Mouse (Mus musculus) urinary bladder, adult 2 months (tissue): ENCODE data around the gene Prdm15. TPM values are rescaled to one million over a fixed set of nuclear protein-coding genes. Genes with fewer than 3 reads are reported as not detected.
A peak's percentile ranks its signal among the peaks of the same experiment; 100 is the strongest.

Experiments used
- DNase-seq: peaks from one replicate; pipeline ENCODE4 v3.0.0; 2022; ENCODE audit warnings: low spot score
- polyA plus RNA-seq: library from polyadenylated mRNA; depleted of rRNA; stranded (reverse); fragments of >200 nt; gene quantifications from 2 replicates; pipeline ENCODE4 v1.2.3, GENCODE M21; 2012; rRNA removed

Prdm15 gene
- polyA plus RNA-seq, result 7.2 and 7.3 TPM in 2 replicates

GRCm38 (mm10) chr16:97851741-97852319 lies at the start of gene Prdm15:
Gene Prdm15, minus strand, starts transcription at chr16:97851850.
- peak; percentile 93 for DNase-seq

- no peak for DNase-seq
Measured at GRCm38 (mm10) chr16:97897346-97898024, 45.8 kb upstream of the Prdm15 start.

DNA sequence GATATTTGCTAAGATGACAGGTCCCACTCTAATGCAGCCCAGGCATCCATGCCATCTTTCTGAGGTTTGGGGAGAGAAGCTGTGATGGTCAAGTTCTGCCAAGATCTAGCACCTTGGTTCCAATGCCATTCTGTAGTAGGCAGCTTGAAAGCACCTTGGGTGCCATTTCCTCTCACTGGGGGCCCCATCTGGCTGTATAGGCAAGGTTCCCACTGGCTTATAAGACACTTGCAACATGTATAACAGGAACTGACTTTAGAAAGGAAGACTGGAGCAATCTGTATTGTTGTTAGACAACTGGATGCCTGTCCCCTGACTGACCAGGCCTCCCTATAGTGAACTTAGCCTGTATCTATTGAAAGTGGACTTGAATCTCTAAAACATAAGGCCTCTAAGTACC lies 36.1 kb upstream of the Prdm15 start:
- no peak for DNase-seq

DNA sequence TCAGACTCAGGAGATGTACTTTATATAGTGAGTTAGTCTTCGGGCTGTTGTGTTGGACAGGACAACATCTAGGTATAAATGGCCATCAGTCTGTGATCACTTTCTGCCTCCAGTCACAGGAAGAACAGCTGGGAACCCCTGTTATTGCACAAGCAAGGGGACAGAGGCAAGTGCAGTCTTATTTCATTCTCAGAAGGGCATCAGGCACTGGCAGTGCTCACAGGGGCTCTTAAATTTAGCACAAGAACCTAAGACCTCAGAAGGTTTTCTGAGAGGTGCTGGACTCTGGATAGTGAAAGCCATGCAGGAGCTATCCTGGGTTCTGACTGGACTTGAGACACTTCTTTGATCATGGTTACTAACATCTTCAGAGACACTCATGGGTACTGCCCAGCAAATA lies 32.0 kb upstream of the Prdm15 start:
- DNase-seq, result no peak

GRCm38 (mm10) chr16:97882891-97883290 lies 31.2 kb upstream of the Prdm15 start:
- no peak for DNase-seq

GRCm38 (mm10) chr16:97879134-97879533 lies 27.5 kb upstream of the Prdm15 start:
- DNase-seq, result no peak

- DNase-seq, result no peak
Measured at GRCm38 (mm10) chr16:97877502-97877901, 25.9 kb upstream of the Prdm15 start.

- no peak for DNase-seq
Measured at GRCm38 (mm10) chr16:97875101-97875500, 23.5 kb upstream of the Prdm15 start.

GRCm38 (mm10) chr16:97874376-97874775 lies 22.7 kb upstream of the Prdm15 start:
- DNase-seq, result no peak

DNA sequence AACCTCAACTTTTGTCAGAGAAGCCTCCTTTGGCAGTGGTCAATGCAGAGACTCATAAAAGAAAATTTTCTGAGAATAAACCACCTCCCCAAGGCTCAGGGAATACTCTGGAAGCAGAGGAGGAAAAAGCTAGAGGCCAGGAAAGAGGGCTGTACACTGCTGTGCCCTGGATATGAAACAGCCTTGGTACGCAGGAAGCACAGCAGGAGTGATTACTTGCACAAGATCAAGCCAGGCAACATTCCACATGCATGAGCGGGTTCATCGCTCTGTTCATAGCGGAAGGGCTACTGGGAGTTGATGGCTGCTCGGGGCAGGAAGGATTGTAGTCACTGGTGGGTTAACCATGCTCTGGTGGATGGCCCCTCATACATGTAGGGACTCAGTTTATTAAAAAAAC lies 21.0 kb upstream of the Prdm15 start:
- DNase-seq, result no peak

GRCm38 (mm10) chr16:97869193-97870102 lies 17.8 kb upstream of the Prdm15 start:
- DNase-seq, result no peak

GRCm38 (mm10) chr16:97863932-97864467 lies 12.3 kb upstream of the Prdm15 start:
- DNase-seq, result no peak

DNA sequence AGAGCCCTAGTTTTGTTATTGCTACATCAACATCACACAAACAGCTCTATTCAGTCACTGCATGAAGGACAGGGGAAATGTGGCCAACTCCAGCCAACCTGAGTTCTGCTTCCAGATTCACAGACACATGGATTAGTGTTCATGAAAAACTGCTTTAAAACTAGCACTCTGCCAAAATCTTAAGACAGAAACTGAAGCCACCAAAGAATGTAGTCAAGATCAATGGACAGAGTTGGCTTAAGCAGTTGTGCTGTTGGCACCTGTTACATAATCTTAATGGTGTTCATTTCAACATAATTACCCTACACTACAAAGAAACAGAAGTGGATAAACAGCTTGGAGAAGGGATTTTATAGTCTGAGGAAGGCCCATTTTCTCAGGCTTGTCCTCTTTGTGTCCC lies 4.4 kb upstream of the Prdm15 start:
- no peak for DNase-seq

GRCm38 (mm10) chr16:97851061-97851740 lies 449 bp downstream of the Prdm15 start:
- DNase-seq, result peak; percentile 94

DNA sequence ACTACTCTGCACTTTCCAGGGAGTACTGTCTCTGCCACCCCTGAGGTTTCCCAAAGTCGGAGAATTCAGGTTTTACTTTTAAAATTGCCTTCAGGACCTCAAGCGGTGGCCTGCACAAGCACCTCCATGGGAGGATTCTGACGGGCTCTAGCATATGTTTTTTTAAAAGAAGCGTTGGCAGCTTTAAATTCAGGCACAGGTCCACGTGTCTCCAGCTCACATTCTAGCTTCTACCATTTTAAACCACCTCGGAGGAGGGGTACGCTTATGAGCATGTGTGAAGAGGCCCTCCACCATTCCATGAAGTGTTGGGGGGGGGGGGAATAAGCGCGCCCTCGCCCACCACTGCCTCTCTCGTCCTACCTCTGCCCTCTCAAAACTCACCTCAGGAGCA lies 986 bp downstream of the Prdm15 start:
- DNase-seq, result no peak

DNA sequence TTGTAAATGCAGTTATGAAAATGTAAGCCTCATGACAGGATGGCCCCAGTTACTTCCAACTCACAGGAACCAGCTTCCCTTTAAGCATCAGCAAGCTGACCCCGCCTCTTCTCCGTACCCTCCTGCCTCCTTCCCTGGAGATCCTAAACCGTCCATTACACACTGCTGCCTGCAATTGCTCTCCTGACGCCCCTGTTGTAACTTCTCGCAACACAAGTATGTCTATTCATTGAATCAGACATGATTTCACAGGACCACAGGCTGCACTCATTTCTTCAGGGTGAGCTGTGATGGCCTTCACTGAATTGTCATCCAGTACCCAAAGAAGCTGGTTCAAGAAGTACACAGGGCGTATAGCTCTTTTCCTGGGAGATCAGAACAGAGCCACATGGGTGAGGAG lies 2.8 kb downstream of the Prdm15 start:
- DNase-seq, result no peak

DNA sequence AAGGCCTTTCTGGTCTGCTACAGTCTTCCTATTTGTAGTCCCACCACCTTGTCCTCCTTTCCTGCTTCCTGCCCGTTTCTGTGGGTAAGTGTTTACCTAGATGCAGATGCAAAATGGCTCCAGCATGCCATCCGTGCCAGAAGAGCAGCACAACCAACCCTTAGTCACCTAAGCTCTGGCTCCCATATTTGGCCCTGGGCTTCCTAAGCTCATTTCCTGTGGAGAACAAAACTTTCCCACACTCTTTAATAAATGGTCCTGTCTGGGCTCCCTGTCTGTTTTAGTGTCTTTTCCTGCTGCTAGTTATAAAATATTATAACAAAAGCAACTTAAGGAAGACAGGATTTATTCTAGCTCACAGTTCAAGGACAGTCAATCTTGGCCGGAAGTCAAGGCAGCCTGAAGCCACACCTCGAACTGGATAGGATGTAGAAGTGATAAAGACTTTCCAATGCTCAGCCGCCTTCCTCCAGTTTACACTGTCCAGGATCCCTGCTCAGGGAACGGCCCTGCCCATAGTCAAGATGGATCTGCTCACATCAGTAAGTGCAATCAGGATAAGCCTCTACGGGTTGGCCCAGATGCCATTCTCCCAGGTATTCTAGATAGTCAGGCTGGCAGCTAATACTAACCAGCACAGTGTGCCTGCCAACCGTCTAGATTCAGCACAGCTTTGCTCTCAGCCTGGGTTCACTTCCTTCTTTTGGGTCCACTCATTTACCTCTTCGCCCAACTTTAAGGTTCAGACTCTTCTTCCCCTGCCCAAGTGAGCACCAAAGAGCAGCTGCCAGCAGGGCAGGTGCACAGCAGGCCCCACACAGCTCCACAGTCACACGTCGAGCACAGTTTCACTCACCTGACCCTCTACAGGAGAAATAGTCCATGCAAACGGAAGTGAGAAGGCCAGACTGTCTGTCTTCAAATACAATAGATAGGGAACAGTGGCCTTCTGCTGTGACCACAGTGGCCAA lies 6.4 kb downstream of the Prdm15 start:
- DNase-seq, result no peak

DNA sequence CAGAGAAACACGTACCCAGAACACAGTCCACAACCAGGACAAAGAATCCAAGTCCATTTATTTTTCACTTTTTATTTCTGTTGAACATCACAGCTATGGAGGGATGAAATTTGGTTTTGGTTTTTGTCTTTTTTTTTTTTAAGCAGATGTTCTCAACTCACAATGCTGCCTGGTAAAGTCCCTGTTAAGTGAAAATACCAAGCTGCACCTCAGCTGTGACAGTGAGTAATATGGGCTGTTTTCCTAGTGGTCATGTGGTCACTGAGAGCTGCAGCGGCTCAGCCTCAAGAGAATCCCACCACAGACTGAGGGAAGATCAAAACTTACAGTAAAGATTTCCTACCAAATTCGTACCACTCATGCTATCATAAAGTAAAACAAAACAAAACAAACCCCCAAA lies 19.5 kb downstream of the Prdm15 start:
- DNase-seq, result no peak

DNA sequence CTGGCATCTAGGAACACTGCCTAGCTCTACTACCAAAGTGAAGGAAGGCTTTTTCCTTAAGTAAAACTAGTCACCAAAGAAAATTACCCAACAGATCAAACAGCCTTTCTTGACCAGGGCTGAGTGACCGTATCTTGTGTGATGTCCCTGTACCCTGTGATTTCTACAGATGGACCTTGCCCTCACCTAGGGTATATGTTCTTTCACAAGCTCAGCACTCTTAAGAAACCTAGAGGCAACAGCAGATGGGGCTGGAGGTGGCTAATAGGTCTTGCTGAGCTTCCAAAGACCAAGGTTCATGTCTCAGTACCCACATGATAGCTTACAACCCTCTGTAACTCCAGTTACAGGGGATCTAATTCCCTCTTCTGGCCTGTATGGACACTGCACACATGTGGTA lies 23.4 kb downstream of the Prdm15 start:
- no peak for DNase-seq

GRCm38 (mm10) chr16:97823311-97824007 lies 28.2 kb downstream of the Prdm15 start:
- DNase-seq, result no peak
